Mouse (Mus musculus) MEL (cell line): ENCODE results near the gene Cdc5l. TPM values are rescaled to one million over a fixed set of nuclear protein-coding genes. Genes with fewer than 3 reads are reported as not detected.

Experiments used
- DNase-seq: peaks from one replicate; pipeline ENCODE4 v3.0.0; 2011; ENCODE audit warnings: low read depth, low spot score
- H3K27ac ChIP-seq: 2 replicates; pipeline ENCODE4 v1.5.1; 2012; ENCODE audit warnings: low read depth, mild to moderate bottlenecking, control low read depth, low read length, moderate library complexity; ENCODE audit not compliant: control insufficient read depth
- H3K27me3 ChIP-seq, 2 experiments: fragments of 150-350 bp in 1 of 2; sonication (generic) in 1 of 2; 2 replicates each; pipeline ENCODE4 v1.6.1; 2012; ENCODE audit warnings: low read length in 2 of 2, mild to moderate bottlenecking in 2 of 2, improper control_type of control experiment in 1 of 2, moderate library complexity in 1 of 2; ENCODE audit not compliant: insufficient read depth in 2 of 2, control insufficient read depth in 1 of 2
- H3K36me3 ChIP-seq, 2 experiments: 2 replicates each; pipeline ENCODE4 v1.6.1; 2012 to 2014; ENCODE audit warnings: low read length in 2 of 2, improper control_type of control experiment in 1 of 2, inconsistent platforms in 1 of 2, mild to moderate bottlenecking in 1 of 2; ENCODE audit not compliant: insufficient read depth in 2 of 2, control insufficient read depth in 1 of 2
- H3K4me1 ChIP-seq, 2 experiments: fragments of 150-350 bp in 1 of 2; sonication (generic) in 1 of 2; 2 replicates each; pipeline ENCODE4 v1.6.1; 2012; ENCODE audit warnings: low read length in 2 of 2, improper control_type of control experiment in 1 of 2, mild to moderate bottlenecking in 1 of 2; ENCODE audit not compliant: insufficient read depth in 2 of 2, control insufficient read depth in 1 of 2
- H3K4me3 ChIP-seq, 2 experiments: fragments of 150-350 bp in 1 of 2; sonication (generic) in 1 of 2; 2 replicates each; pipeline ENCODE4 v1.5.1; 2012; ENCODE audit warnings: low read depth in 2 of 2, low read length in 2 of 2, mild to moderate bottlenecking in 2 of 2, moderate library complexity in 2 of 2, control low read depth in 1 of 2, improper control_type of control experiment in 1 of 2; ENCODE audit not compliant: control insufficient read depth in 1 of 2, insufficient read depth in 1 of 2
- H3K79me2 ChIP-seq: 2 replicates; pipeline ENCODE4 v1.6.1; 2012; ENCODE audit warnings: mild to moderate bottlenecking, low read length, moderate library complexity; ENCODE audit not compliant: control insufficient read depth, poor library complexity, insufficient read depth
- H3K9ac ChIP-seq: 2 replicates; pipeline ENCODE4 v1.6.1; 2012; ENCODE audit warnings: low read depth, mild to moderate bottlenecking, control low read depth, low read length, moderate library complexity; ENCODE audit not compliant: control insufficient read depth, poor library complexity, severe bottlenecking
- H3K9me3 ChIP-seq: fragments of 150-350 bp; sonication (generic); replicated peaks from 2 replicates; pipeline ENCODE4 v1.6.1; 2012; ENCODE audit warnings: mild to moderate bottlenecking, low read length, improper control_type of control experiment, moderate library complexity; ENCODE audit not compliant: insufficient read depth
- CHD1 ChIP-seq: IDR thresholded peaks from 2 replicates; pipeline ENCODE4 v1.6.1; 2012; ENCODE audit warnings: low read depth, mild to moderate bottlenecking, inconsistent platforms, low read length, improper control_type of control experiment
- E2F4 ChIP-seq: IDR thresholded peaks from 2 replicates; pipeline ENCODE4 v1.6.1; 2011; ENCODE audit warnings: low read depth, low read length, improper control_type of control experiment, borderline replicate concordance
- ELF1 ChIP-seq: IDR thresholded peaks from 2 replicates; pipeline ENCODE4 v1.6.1; 2014; ENCODE audit warnings: low read depth, mild to moderate bottlenecking, inconsistent platforms, low read length, improper control_type of control experiment, moderate library complexity
- EP300 ChIP-seq, 2 experiments: IDR thresholded peaks; 2 replicates each; pipeline ENCODE4 v1.6.1; 2011; ENCODE audit warnings: improper control_type of control experiment in 2 of 2, low read length in 2 of 2, low read depth in 1 of 2, mild to moderate bottlenecking in 1 of 2
- GABPA ChIP-seq: IDR thresholded peaks from 2 replicates; pipeline ENCODE4 v1.6.1; 2012; ENCODE audit warnings: low read depth, mild to moderate bottlenecking, inconsistent platforms, low read length, improper control_type of control experiment, moderate library complexity
- HCFC1 ChIP-seq: IDR thresholded peaks from 2 replicates; pipeline ENCODE4 v1.6.1; 2012; ENCODE audit warnings: low read depth, mild to moderate bottlenecking, inconsistent platforms, low read length, improper control_type of control experiment, moderate library complexity
- JUND ChIP-seq: IDR thresholded peaks from 2 replicates; pipeline ENCODE4 v1.6.1; 2011; ENCODE audit warnings: low read depth, mild to moderate bottlenecking, improper control_type of control experiment, low read length
- MAX ChIP-seq: IDR thresholded peaks from 2 replicates; pipeline ENCODE4 v1.6.1; 2011; ENCODE audit warnings: low read length, improper control_type of control experiment
- MAZ ChIP-seq: IDR thresholded peaks from 2 replicates; pipeline ENCODE4 v1.6.1; 2012; ENCODE audit warnings: low read depth, mild to moderate bottlenecking, inconsistent platforms, low read length, improper control_type of control experiment
- MEF2A ChIP-seq: IDR thresholded peaks from 2 replicates; pipeline ENCODE4 v1.6.1; 2014; ENCODE audit warnings: low read depth, mild to moderate bottlenecking, inconsistent platforms, low read length, improper control_type of control experiment; ENCODE audit not compliant: poor library complexity, insufficient replicate concordance, severe bottlenecking; ENCODE audit errors: extremely low read depth
- MYB ChIP-seq: IDR thresholded peaks from 2 replicates; pipeline ENCODE4 v1.6.1; 2011; ENCODE audit warnings: mild to moderate bottlenecking, low read depth, low read length, improper control_type of control experiment
- NELFE ChIP-seq: IDR thresholded peaks from 2 replicates; pipeline ENCODE4 v1.6.1; 2011; ENCODE audit warnings: low read depth, low read length, improper control_type of control experiment
- POLR2A ChIP-seq, 2 experiments: IDR thresholded peaks; 2 replicates each; pipeline ENCODE4 v1.6.1; 2011 to 2012; ENCODE audit warnings: low read length in 2 of 2, mild to moderate bottlenecking in 2 of 2, control low read depth in 1 of 2, improper control_type of control experiment in 1 of 2, low read depth in 1 of 2, moderate library complexity in 1 of 2; ENCODE audit not compliant: control insufficient read depth in 1 of 2, insufficient read depth in 1 of 2, poor library complexity in 1 of 2
- RAD21 ChIP-seq: IDR thresholded peaks from 2 replicates; pipeline ENCODE4 v1.6.1; 2011; ENCODE audit warnings: mild to moderate bottlenecking, low read depth, low read length, improper control_type of control experiment
- SIN3A ChIP-seq: IDR thresholded peaks from 2 replicates; pipeline ENCODE4 v1.6.1; 2012; ENCODE audit warnings: low read length, improper control_type of control experiment, inconsistent platforms
- SMC3 ChIP-seq: IDR thresholded peaks from 2 replicates; pipeline ENCODE4 v1.6.1; 2011; ENCODE audit warnings: low read depth, low read length, improper control_type of control experiment
- TAL1 ChIP-seq: IDR thresholded peaks from 2 replicates; pipeline ENCODE4 v1.6.1; 2012; ENCODE audit warnings: mild to moderate bottlenecking, inconsistent platforms, low read length, moderate library complexity, mixed read lengths
- TCF12 ChIP-seq: IDR thresholded peaks from 2 replicates; pipeline ENCODE4 v1.6.1; 2014; ENCODE audit warnings: low read depth, mild to moderate bottlenecking, inconsistent platforms, low read length, improper control_type of control experiment, moderate library complexity
- UBTF ChIP-seq: IDR thresholded peaks from 2 replicates; pipeline ENCODE4 v1.6.1; 2012; ENCODE audit warnings: low read depth, mild to moderate bottlenecking, inconsistent platforms, low read length, improper control_type of control experiment, moderate library complexity, borderline replicate concordance; ENCODE audit not compliant: insufficient read depth
- USF1 ChIP-seq: IDR thresholded peaks from 2 replicates; pipeline ENCODE4 v1.6.1; 2014; ENCODE audit warnings: low read depth, mild to moderate bottlenecking, inconsistent platforms, low read length, improper control_type of control experiment, moderate library complexity
- USF2 ChIP-seq, 2 experiments: IDR thresholded peaks; 2 replicates each; pipeline ENCODE4 v1.6.1; 2011 to 2012; ENCODE audit warnings: improper control_type of control experiment in 2 of 2, low read length in 2 of 2, borderline replicate concordance in 1 of 2, inconsistent platforms in 1 of 2, low read depth in 1 of 2, mild to moderate bottlenecking in 1 of 2; ENCODE audit not compliant: insufficient read depth in 1 of 2
- ZKSCAN1 ChIP-seq: IDR thresholded peaks from 2 replicates; pipeline ENCODE4 v1.6.1; 2012; ENCODE audit warnings: low read depth, mild to moderate bottlenecking, inconsistent platforms, low read length, improper control_type of control experiment, moderate library complexity
- ZMIZ1 ChIP-seq: IDR thresholded peaks from 2 replicates; pipeline ENCODE4 v1.6.1; 2012; ENCODE audit warnings: low read depth, mild to moderate bottlenecking, inconsistent platforms, low read length, improper control_type of control experiment, moderate library complexity
- polyA plus RNA-seq, 2 experiments: library from polyadenylated mRNA; stranded (reverse) in 1 of 2; unstranded in 1 of 2; fragments of >175 nt in 1 of 2; fragments of >200 nt in 1 of 2; gene quantifications; 2 replicates each; pipeline versions ENCODE4 v1.2.1 to v1.2.4; 2012; ENCODE audit warnings: low replicate concordance in 2 of 2, low read depth in 1 of 2; ENCODE audit not compliant: insufficient read length in 2 of 2, insufficient read depth in 1 of 2, missing spikeins in 1 of 2
- total RNA-seq: library from RNA; depleted of rRNA; stranded (reverse); fragments of 300-350 nt; gene quantifications from 2 replicates; pipeline ENCODE4 v1.2.3, GENCODE M21; 2012

Gene Cdc5l
- total and polyA plus RNA-seq, 3 experiments, result 69.9 to 89.0 TPM; not detected in 1

DNA sequence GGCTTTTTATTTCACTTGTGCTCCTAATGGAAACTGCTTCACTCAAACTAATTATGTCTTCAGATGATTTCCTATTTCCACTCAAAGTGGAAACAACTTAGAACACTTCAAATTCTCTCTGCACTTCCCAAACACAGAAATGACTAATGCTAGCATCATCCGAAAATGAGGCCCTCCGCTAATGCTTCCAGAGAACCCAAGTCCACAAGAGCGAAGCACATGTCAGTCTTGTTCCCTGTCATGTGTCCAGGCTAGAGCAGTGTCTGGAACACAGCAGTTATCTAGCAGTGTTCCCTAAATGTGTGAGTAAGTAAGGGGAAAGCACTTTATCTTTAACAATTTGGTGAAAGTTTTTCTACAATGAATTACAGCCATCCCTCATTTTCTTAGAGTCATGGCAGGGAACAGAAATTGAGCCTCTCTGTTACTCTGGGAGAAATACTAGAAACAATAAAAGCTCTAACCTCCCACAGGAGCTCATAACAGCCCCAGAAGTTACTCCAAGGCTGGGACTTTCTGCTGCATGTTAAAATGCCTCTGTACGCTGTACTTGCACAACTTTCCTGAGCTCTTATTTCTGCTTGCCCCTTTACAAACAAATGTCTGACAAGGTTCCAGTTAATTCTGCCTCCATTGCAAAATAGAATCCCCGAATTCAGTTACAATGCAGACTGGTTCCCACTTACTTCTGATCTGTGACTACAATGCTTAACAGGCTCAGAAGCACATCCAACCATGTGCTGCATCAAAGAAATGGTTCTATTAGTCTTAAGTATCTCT, 32.2 kb downstream of the Cdc5l start:
- H3K27ac ChIP-seq, result no peak overlapping the region
- no peak overlapping the region for H3K9ac ChIP-seq
- H3K4me3 ChIP-seq, result no peak overlapping the region
- no peaks in the 10 kb centered on the region for H3K4me1 ChIP-seq
- no peaks in the 10 kb centered on the region for H3K27me3 ChIP-seq
- no peak for DNase-seq
- peaks cover 2 to 38% of the 10 kb centered on the region in 2 experiments; a peak in 3 of 4 replicates for H3K36me3 ChIP-seq
- no peaks in the 10 kb centered on the region for H3K9me3 ChIP-seq
- peaks cover 13% of the 10 kb centered on the region for H3K79me2 ChIP-seq
- TF ChIP-seq HCFC1 (no peak), TCF12 (no peak), USF1 (no peak), UBTF (no peak), NELFE (no peak)

DNA sequence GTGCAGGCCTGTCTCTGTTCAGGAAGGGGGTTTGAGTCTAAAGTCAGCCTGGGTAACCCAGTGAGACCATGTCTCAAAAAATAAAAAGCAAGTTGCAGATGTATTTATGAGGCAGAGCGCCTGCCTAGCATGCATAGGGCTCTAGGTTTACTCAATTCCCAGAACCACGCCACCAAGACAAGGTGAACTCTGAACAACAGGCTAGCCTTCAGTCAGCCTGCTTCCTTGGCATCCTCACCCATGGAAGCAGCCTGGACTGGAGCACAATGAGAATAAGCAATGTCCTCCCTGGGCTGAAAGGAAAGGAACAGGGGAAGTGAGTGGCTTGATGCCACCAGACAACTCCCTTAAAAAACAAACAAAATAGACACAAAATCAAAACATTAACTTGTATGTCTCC, 35.5 kb downstream of the Cdc5l start:
- no peak for TF ChIP-seq ZKSCAN1
- TF ChIP-seq SIN3A, result no peak
- TF ChIP-seq EP300 (IDR thresholded peaks at IDR 0.05; ENCODE audit: low read depth in 1 of 2, low read length in 2 of 2), result no peak
- no peak for TF ChIP-seq E2F4
- no peak for TF ChIP-seq ELF1
- no peak for TF ChIP-seq MEF2A
- TF ChIP-seq TAL1, result no peak
- no peak for TF ChIP-seq ZMIZ1
- TF ChIP-seq RAD21, result no peak
- no peak for TF ChIP-seq SMC3
- TF ChIP-seq USF2 (IDR thresholded peaks at IDR 0.05; ENCODE audit: borderline replicate concordance in 1 of 2, insufficient read depth in 1 of 2, low read depth in 1 of 2, low read length in 2 of 2), result no peak
- no peak for TF ChIP-seq USF1
- TF ChIP-seq MAX, result no peak
- no peak for TF ChIP-seq JUND
- no peak for TF ChIP-seq CHD1
- no peak for TF ChIP-seq MYB
- no peak for TF ChIP-seq MAZ
- TF ChIP-seq GABPA, result no peak
- TF ChIP-seq NELFE, result no peak
- TF ChIP-seq POLR2A (IDR thresholded peaks at IDR 0.05; ENCODE audit: control insufficient read depth in 1 of 2, insufficient read depth in 1 of 2, low read depth in 1 of 2, low read length in 2 of 2, poor library complexity in 1 of 2), result no peak
- TF ChIP-seq, all 39 proteins: peak for 0
- no peak overlapping the region for H3K4me3 ChIP-seq
- DNase-seq, result no peak
- H3K9me3 ChIP-seq, result no peaks in the 10 kb centered on the region
- no peak overlapping the region for H3K27ac ChIP-seq
- H3K27me3 ChIP-seq, result no peaks in the 10 kb centered on the region
- H3K79me2 ChIP-seq, result peaks cover 13% of the 10 kb centered on the region
- H3K4me1 ChIP-seq, result no peaks in the 10 kb centered on the region
- H3K9ac ChIP-seq, result no peak overlapping the region
- H3K36me3 ChIP-seq, result peaks cover 2 to 48% of the 10 kb centered on the region in 2 experiments; a peak in 3 of 4 replicates
